23 mouse cellular contexts compared by ENCODE assay signal in genomic region chr13:56356999-56357398, GRCm38 (mm10).
DNase-seq lines count a peak whose midpoint lies in the region; ATAC-seq and TF ChIP-seq lines count a peak whose summit lies in the region.
"Had no signal": no experiment of that assay in that cellular context is flagged by ENCODE, and none has a peak within 500 bp of the region (broad histone marks: within the 10 kb centered on the region; RNA-seq: fewer than 3 reads in every experiment).

No protein-coding gene starts in this region.

- H3K27me3 ChIP-seq in erythroblast, embryonic 14.5 days (ENCODE audit: control insufficient read depth), result no peaks in the 10 kb centered on the region
- no peaks in the 10 kb centered on the region for H3K27me3 ChIP-seq in liver, embryonic 12.5 days (replicated peaks)
- no peaks in the 10 kb centered on the region for H3K27me3 ChIP-seq in liver, postnatal 0 days (ENCODE audit: insufficient read depth, low read length)
- H3K27me3 ChIP-seq in liver, embryonic 14.5 days (ENCODE audit: control insufficient read depth, insufficient read depth, low read length), result no peaks in the 10 kb centered on the region
- no peaks in the 10 kb centered on the region for H3K27me3 ChIP-seq in stomach, postnatal 0 days (ENCODE audit: control insufficient read depth, insufficient read depth, low read length)
- H3K27me3 ChIP-seq: embryonic facial prominence, embryonic 12.5 days; Patski had no signal

- no peak for DNase-seq in liver, postnatal 0 days
- no peak for DNase-seq in liver, embryonic 14.5 days (ENCODE audit: low read depth in 3 of 3, low spot score in 3 of 3)
- no peak for DNase-seq in stomach, postnatal 0 days (ENCODE audit: low spot score)
- no peak for DNase-seq in T-cell, adult 2 months (ENCODE audit: low spot score)
- DNase-seq: adrenal gland, adult 2 months; adrenal gland, postnatal 10 days; adrenal gland, postnatal 25 days; B cell, adult 2 months; cerebellum, adult 11-12 months; cerebellum, adult 2 months; cerebellum, adult 9-10 months; cerebellum, postnatal 10 days; cerebellum, postnatal 25 days had no signal

- peaks cover 11% of the 10 kb centered on the region; the same call in 1 of the 2 replicates for H3K9me3 ChIP-seq in erythroblast, embryonic 14.5 days (ENCODE audit: control insufficient read depth, low read length)
- H3K9me3 ChIP-seq in liver, embryonic 12.5 days (replicated peaks), result no peaks in the 10 kb centered on the region
- no peaks in the 10 kb centered on the region for H3K9me3 ChIP-seq in liver, postnatal 0 days (ENCODE audit: low read length)
- H3K9me3 ChIP-seq in liver, embryonic 14.5 days (ENCODE audit: control insufficient read depth, low read length), result no peaks in the 10 kb centered on the region
- H3K9me3 ChIP-seq in stomach, postnatal 0 days (ENCODE audit: control insufficient read depth, low read length), result no peaks in the 10 kb centered on the region
- H3K9me3 ChIP-seq: embryonic facial prominence, embryonic 10.5 days; embryonic facial prominence, embryonic 12.5 days had no signal

- no peak for TF ChIP-seq CTCF in liver, postnatal 0 days (IDR thresholded peaks at IDR 0.05; ENCODE audit: low read depth)
- no peak for TF ChIP-seq CTCF in liver, embryonic 14.5 days (IDR thresholded peaks at IDR 0.05; ENCODE audit: low read depth)
- TF ChIP-seq CTCF in stomach, postnatal 0 days (IDR thresholded peaks at IDR 0.05; ENCODE audit: low read depth), result no peak

- peak overlapping the region; percentile 7 for H3K4me2 ChIP-seq in liver, embryonic 12.5 days
- no peak overlapping the region for H3K4me2 ChIP-seq in liver, postnatal 0 days (ENCODE audit: low read depth, low read length)
- H3K4me2 ChIP-seq in liver, embryonic 14.5 days (ENCODE audit: low read depth), result no peak overlapping the region; the same call in 1 of the 2 replicates
- H3K4me2 ChIP-seq in stomach, postnatal 0 days (replicated peaks; ENCODE audit: low read depth), result no peak overlapping the region
- H3K4me2 ChIP-seq: embryonic facial prominence, embryonic 12.5 days had no signal

- peak overlapping the region; percentile 27 for H3K4me3 ChIP-seq in erythroblast, embryonic 14.5 days (replicated peaks)
- no peak overlapping the region for H3K4me3 ChIP-seq in liver, embryonic 12.5 days
- H3K4me3 ChIP-seq in liver, postnatal 0 days (ENCODE audit: low read depth, low read length), result no peak overlapping the region
- no peak overlapping the region for H3K4me3 ChIP-seq in liver, embryonic 14.5 days (ENCODE audit: insufficient read depth in 1 of 2, low read depth in 2 of 2, low read length in 2 of 2)
- no peak overlapping the region for H3K4me3 ChIP-seq in stomach, postnatal 0 days (ENCODE audit: low read depth, low read length)
- H3K4me3 ChIP-seq: embryonic facial prominence, embryonic 10.5 days; embryonic facial prominence, embryonic 12.5 days had no signal

- WGBS in liver, embryonic 12.5 days (ENCODE audit: insufficient replicate concordance), result 33% methylated on average over 1 of the region's 1 CpGs
- WGBS in liver, postnatal 0 days (ENCODE audit: insufficient replicate concordance), result 50% methylated on average over 1 of the region's 1 CpGs
- 7% methylated on average over 1 of the region's 1 CpGs for WGBS in liver, embryonic 14.5 days (ENCODE audit: insufficient replicate concordance)
- 26% methylated on average over 1 of the region's 1 CpGs for WGBS in stomach, postnatal 0 days

- peaks cover 14% of the 10 kb centered on the region for H3K4me1 ChIP-seq in erythroblast, embryonic 14.5 days (ENCODE audit: control insufficient read depth)
- H3K4me1 ChIP-seq in liver, embryonic 12.5 days, result peaks cover 17% of the 10 kb centered on the region; the same call in 1 of the 2 replicates
- H3K4me1 ChIP-seq in liver, postnatal 0 days (ENCODE audit: insufficient read depth), result peaks cover 12% of the 10 kb centered on the region
- H3K4me1 ChIP-seq in liver, embryonic 14.5 days (replicated peaks; ENCODE audit: control insufficient read depth in 2 of 2, insufficient read depth in 2 of 2, low read length in 1 of 2), result peaks cover 0 to 12% of the 10 kb centered on the region in 2 experiments; a peak in 2 of 4 replicates
- no peaks in the 10 kb centered on the region; the same call in 1 of the 2 replicates for H3K4me1 ChIP-seq in stomach, postnatal 0 days (replicated peaks; ENCODE audit: control insufficient read depth, insufficient read depth)

- no peak overlapping the region for H3K27ac ChIP-seq in liver, embryonic 12.5 days
- no peak overlapping the region for H3K27ac ChIP-seq in liver, postnatal 0 days (ENCODE audit: low read depth)
- H3K27ac ChIP-seq in liver, embryonic 14.5 days, result no peak overlapping the region
- no peak overlapping the region for H3K27ac ChIP-seq in stomach, postnatal 0 days (replicated peaks)
- H3K27ac ChIP-seq: embryonic facial prominence, embryonic 10.5 days; embryonic facial prominence, embryonic 12.5 days had no signal

- H3K36me3 ChIP-seq in erythroblast, embryonic 14.5 days (ENCODE audit: control insufficient read depth), result no peaks in the 10 kb centered on the region
- H3K36me3 ChIP-seq in liver, embryonic 12.5 days, result no peaks in the 10 kb centered on the region
- H3K36me3 ChIP-seq in liver, postnatal 0 days (replicated peaks; ENCODE audit: insufficient read depth, low read length), result no peaks in the 10 kb centered on the region
- no peaks in the 10 kb centered on the region for H3K36me3 ChIP-seq in liver, embryonic 14.5 days (replicated peaks; ENCODE audit: control insufficient read depth, insufficient read depth, low read depth)
- H3K36me3 ChIP-seq in stomach, postnatal 0 days (ENCODE audit: control insufficient read depth, insufficient read depth, low read length), result no peaks in the 10 kb centered on the region
- H3K36me3 ChIP-seq: embryonic facial prominence, embryonic 10.5 days; embryonic facial prominence, embryonic 12.5 days; G1E had no signal

- no peak for TF ChIP-seq EP300 in liver, postnatal 0 days (IDR thresholded peaks at IDR 0.05; ENCODE audit: low read depth)
- TF ChIP-seq EP300 in liver, embryonic 14.5 days (IDR thresholded peaks at IDR 0.05; ENCODE audit: low read depth), result no peak
- no peak for TF ChIP-seq EP300 in stomach, postnatal 0 days (optimal IDR thresholded peaks at IDR 0.05)

- no peak overlapping the region for H3K9ac ChIP-seq in liver, embryonic 12.5 days
- no peak overlapping the region for H3K9ac ChIP-seq in liver, postnatal 0 days (replicated peaks)
- H3K9ac ChIP-seq in liver, embryonic 14.5 days (replicated peaks), result no peak overlapping the region
- H3K9ac ChIP-seq in stomach, postnatal 0 days (ENCODE audit: low read length), result no peak overlapping the region
- H3K9ac ChIP-seq: embryonic facial prominence, embryonic 12.5 days had no signal

- no peak for ATAC-seq in erythroblast, adult 5-6 weeks (replicated peaks; ENCODE audit: low FRiP score, poor library complexity, severe bottlenecking)
- peak; percentile 55; the same call in 1 of the 2 replicates for ATAC-seq in liver, embryonic 12.5 days
- ATAC-seq in liver, postnatal 0 days, result no peak
- peak; percentile 50; the same call in 1 of the 2 replicates for ATAC-seq in liver, embryonic 14.5 days (ENCODE audit: insufficient read depth)
- ATAC-seq in stomach, postnatal 0 days (ENCODE audit: low FRiP score, low TSS enrichment), result no peak
- ATAC-seq: CD4-positive, CD25-positive, alpha-beta regulatory T cell, adult 4 months; forebrain, embryonic 14.5 days; forebrain, embryonic 16.5 days; Patski had no signal

Comparison
In these comparisons a context has a peak if more than half of its experiments do, and no peak if none do; other contexts are left out.
1. ATAC-seq: peak in liver, embryonic 12.5 days (single experiment) and liver, embryonic 14.5 days (single experiment); none in erythroblast, adult 5-6 weeks (single experiment), liver, postnatal 0 days (single experiment) and stomach, postnatal 0 days (single experiment).